Mouse (Mus musculus) cortical plate, adult 2 months (tissue): ENCODE data around the gene Glp2r.

Source experiments
- CTCF ChIP-seq: fragments of 200-500 bp; IDR thresholded peaks from 2 replicates; pipeline ENCODE4 v1.5.1; 2011; ENCODE audit warnings: mild to moderate bottlenecking, control low read depth, low read length; ENCODE audit not compliant: insufficient read depth; ENCODE audit errors: extremely low read depth
- POLR2A ChIP-seq: fragments of 200-500 bp; IDR thresholded peaks from 2 replicates; pipeline ENCODE4 v1.6.1; 2011; ENCODE audit warnings: mild to moderate bottlenecking, low read length, control low read depth; ENCODE audit not compliant: insufficient read depth; ENCODE audit errors: extremely low read depth

GRCm38 (mm10) chr11:67738345-67738744 is 32.6 kb downstream of the Glp2r start:
- TF ChIP-seq CTCF (no peak), POLR2A (no peak)
